Mouse (Mus musculus): ENCODE measurements around the gene Cyp3a13. TPM values are rescaled to one million over a fixed set of nuclear protein-coding genes. Genes with fewer than 3 reads are reported as not detected.
"Not testable (repeated sequence)": the region's sequence is repeated elsewhere in the genome, so short reads cannot be mapped to it uniquely, and the experiment has no call there.

The Cyp3a13 gene
- polyA plus RNA-seq, 1 experiment from 2014 or later, result not detected

- Histone ChIP-seq H3K9me3 (no peaks in the 10 kb centered on the region), H3K4me3 (no peak overlapping the region), H3K27me3 (replicated peaks) (no peaks in the 10 kb centered on the region), H3K4me1 (no peaks in the 10 kb centered on the region), H3K27ac (no peak overlapping the region), H3K36me3 (no peaks in the 10 kb centered on the region), H3K9ac (no peak overlapping the region), H3K4me2 (replicated peaks) (no peak overlapping the region)
- no peak for ATAC-seq (ENCODE audit: low FRiP score, low read depth)
These were observed 6.9 kb downstream of the Cyp3a13 start for GRCm38 (mm10) chr5:137914508-137914907.

- H3K4me1 ChIP-seq, result no peaks in the 10 kb centered on the region
- no peak overlapping the region for H3K4me2 ChIP-seq (replicated peaks)
- no peak overlapping the region for H3K9ac ChIP-seq
- ATAC-seq (ENCODE audit: low FRiP score, low read depth), result no peak
- no peaks in the 10 kb centered on the region for H3K9me3 ChIP-seq
- H3K27ac ChIP-seq, result no peak overlapping the region
- no peak overlapping the region for H3K4me3 ChIP-seq
- H3K36me3 ChIP-seq, result no peaks in the 10 kb centered on the region
- WGBS, result 84% methylated on average over 3 of the region's 3 CpGs
- no peaks in the 10 kb centered on the region for H3K27me3 ChIP-seq (replicated peaks)
These were observed 11.7 kb downstream of the Cyp3a13 start for GRCm38 (mm10) chr5:137909564-137910262.

DNA sequence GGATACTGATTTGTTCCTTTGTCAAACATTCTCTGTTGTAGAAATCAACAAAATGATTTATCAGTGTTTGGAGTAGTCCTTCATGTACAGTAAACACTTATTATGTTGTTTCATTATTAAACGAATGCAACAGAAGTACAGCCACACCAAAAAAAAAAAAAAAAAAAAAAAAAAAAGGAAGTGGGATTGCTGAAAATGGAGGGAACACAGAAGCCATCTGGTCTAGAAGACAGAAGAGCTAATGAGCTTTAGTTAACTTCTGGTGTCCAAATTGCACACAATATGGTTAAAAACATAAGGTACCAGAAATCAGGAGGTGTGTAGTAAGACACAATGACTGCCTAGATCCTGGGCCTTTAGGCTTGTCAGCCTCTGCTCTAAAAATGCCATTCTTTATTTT lies 23.6 kb downstream of the Cyp3a13 start:
- H3K27ac ChIP-seq, result no peak overlapping the region
- H3K4me3 ChIP-seq, result no peak overlapping the region
- ATAC-seq (ENCODE audit: low FRiP score, low read depth), result no peak
- H3K9me3 ChIP-seq, result no peaks in the 10 kb centered on the region
- 88% methylated on average over 1 of the region's 1 CpGs for WGBS
- no peak overlapping the region for H3K4me2 ChIP-seq (replicated peaks)
- H3K4me1 ChIP-seq, result no peaks in the 10 kb centered on the region
- no peaks in the 10 kb centered on the region for H3K27me3 ChIP-seq (replicated peaks)
- H3K9ac ChIP-seq, result no peak overlapping the region
- H3K36me3 ChIP-seq, result no peaks in the 10 kb centered on the region

GRCm38 (mm10) chr5:137892954-137893353 lies 28.5 kb downstream of the Cyp3a13 start:
- H3K4me1 ChIP-seq, result no peaks in the 10 kb centered on the region
- no peak overlapping the region for H3K4me2 ChIP-seq (replicated peaks)
- H3K27ac ChIP-seq, result no peak overlapping the region
- H3K27me3 ChIP-seq (replicated peaks), result no peaks in the 10 kb centered on the region
- no peak overlapping the region for H3K9ac ChIP-seq
- H3K9me3 ChIP-seq, result no peaks in the 10 kb centered on the region
- 57% methylated on average over 1 of the region's 1 CpGs for WGBS
- H3K36me3 ChIP-seq, result no peaks in the 10 kb centered on the region
- H3K4me3 ChIP-seq, result no peak overlapping the region
- ATAC-seq (ENCODE audit: low FRiP score, low read depth), result no peak

DNA sequence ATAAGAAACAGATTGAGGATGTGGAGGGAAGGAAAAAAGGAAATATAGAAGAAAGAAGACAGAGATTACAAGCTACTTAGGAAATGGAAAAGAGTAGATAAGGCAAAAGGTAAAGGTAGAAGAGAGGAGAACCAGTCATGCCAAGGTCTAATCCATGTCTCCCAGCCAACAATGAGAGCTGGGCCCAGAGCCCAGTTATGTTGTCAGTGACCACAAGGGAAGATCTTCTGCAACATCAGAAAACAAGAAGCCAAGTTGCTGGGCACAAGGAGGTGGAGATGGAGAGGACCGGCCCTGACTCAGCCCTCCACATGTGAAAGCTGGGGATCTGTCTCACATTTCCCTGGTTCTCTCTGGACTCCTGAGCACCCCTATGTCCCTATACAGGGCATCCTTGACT lies 33.8 kb downstream of the Cyp3a13 start:
- no peak overlapping the region for H3K4me2 ChIP-seq (replicated peaks)
- no peak overlapping the region for H3K9ac ChIP-seq
- H3K27me3 ChIP-seq (replicated peaks), result no peaks in the 10 kb centered on the region
- H3K4me3 ChIP-seq, result no peak overlapping the region
- no peak for ATAC-seq (ENCODE audit: low FRiP score, low read depth)
- H3K4me1 ChIP-seq, result no peaks in the 10 kb centered on the region
- no peaks in the 10 kb centered on the region for H3K36me3 ChIP-seq
- H3K27ac ChIP-seq, result no peak overlapping the region
- WGBS, result 96% methylated on average over 1 of the region's 1 CpGs
- no peaks in the 10 kb centered on the region for H3K9me3 ChIP-seq

- Histone ChIP-seq H3K27me3 (replicated peaks) (no peaks in the 10 kb centered on the region), H3K4me2 (replicated peaks) (no peak overlapping the region), H3K36me3 (no peaks in the 10 kb centered on the region), H3K9me3 (no peaks in the 10 kb centered on the region), H3K27ac (no peak overlapping the region), H3K4me3 (no peak overlapping the region), H3K4me1 (no peaks in the 10 kb centered on the region), H3K9ac (no peak overlapping the region)
- ATAC-seq (ENCODE audit: low FRiP score, low read depth), result no peak
- 16% methylated on average over 2 of the region's 2 CpGs for WGBS
These were observed 35.5 kb downstream of the Cyp3a13 start for GRCm38 (mm10) chr5:137885894-137886293.

GRCm38 (mm10) chr5:137883345-137883744 lies 38.1 kb downstream of the Cyp3a13 start:
- no peak overlapping the region for H3K4me3 ChIP-seq
- 86% methylated on average over 3 of the region's 3 CpGs for WGBS
- H3K9ac ChIP-seq, result no peak overlapping the region
- H3K4me2 ChIP-seq (replicated peaks), result no peak overlapping the region
- ATAC-seq (ENCODE audit: low FRiP score, low read depth), result no peak
- H3K36me3 ChIP-seq, result no peaks in the 10 kb centered on the region
- H3K27ac ChIP-seq, result no peak overlapping the region
- no peaks in the 10 kb centered on the region for H3K27me3 ChIP-seq (replicated peaks)
- H3K4me1 ChIP-seq, result no peaks in the 10 kb centered on the region
- no peaks in the 10 kb centered on the region for H3K9me3 ChIP-seq

DNA sequence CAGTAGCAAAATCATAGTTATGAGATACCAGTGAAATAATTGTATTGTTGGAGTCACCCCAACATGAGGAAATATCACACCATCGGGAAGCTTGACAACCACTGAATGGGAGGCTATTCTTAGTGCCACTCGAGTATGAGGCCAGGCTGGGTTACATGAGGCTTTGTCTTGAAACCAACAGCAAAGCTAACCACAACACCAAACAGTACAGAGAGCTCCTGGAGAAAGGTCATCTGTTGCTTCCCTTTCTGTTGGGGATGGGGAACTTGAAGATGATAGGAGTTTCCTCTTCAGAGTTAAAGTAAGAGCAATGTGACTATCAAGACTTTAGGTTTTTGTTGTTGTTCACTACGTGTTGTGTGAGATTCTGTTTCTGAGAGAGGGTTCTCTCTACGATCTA lies 38.5 kb downstream of the Cyp3a13 start:
- Histone ChIP-seq H3K27me3 (replicated peaks) (no peaks in the 10 kb centered on the region), H3K4me1 (no peaks in the 10 kb centered on the region), H3K4me3 (no peak overlapping the region), H3K27ac (no peak overlapping the region), H3K36me3 (no peaks in the 10 kb centered on the region), H3K9ac (no peak overlapping the region), H3K9me3 (no peaks in the 10 kb centered on the region), H3K4me2 (replicated peaks) (no peak overlapping the region)
- 78% methylated on average over 4 of the region's 4 CpGs for WGBS
- ATAC-seq (ENCODE audit: low FRiP score, low read depth), result no peak

DNA sequence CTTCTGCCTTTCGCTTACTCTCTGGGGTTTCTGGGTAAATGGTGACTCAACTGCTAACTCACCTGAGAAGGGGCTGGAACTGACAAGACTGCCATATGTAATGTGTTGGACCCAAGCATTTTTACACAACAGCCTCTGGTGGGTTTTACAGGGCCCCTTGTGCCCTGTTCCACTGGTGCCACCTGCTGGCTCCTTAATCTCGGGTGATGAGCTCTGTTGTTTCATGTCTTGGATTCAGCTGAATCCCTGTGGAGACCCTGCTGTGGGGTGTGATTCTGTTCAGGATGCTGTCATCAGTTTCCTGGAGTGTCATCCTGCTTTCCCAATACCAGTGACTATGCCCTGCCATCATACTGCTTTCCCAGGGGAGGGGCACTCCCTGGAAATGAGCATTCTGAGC lies 43.6 kb downstream of the Cyp3a13 start:
- no peaks in the 10 kb centered on the region for H3K9me3 ChIP-seq
- H3K9ac ChIP-seq, result no peak overlapping the region
- H3K27me3 ChIP-seq (replicated peaks), result no peaks in the 10 kb centered on the region
- no peaks in the 10 kb centered on the region for H3K36me3 ChIP-seq
- 51% methylated on average over 2 of the region's 2 CpGs for WGBS
- ATAC-seq (ENCODE audit: low FRiP score, low read depth), result no peak
- H3K4me3 ChIP-seq, result no peak overlapping the region
- H3K4me1 ChIP-seq, result no peaks in the 10 kb centered on the region
- no peak overlapping the region for H3K27ac ChIP-seq
- H3K4me2 ChIP-seq (replicated peaks), result no peak overlapping the region

DNA sequence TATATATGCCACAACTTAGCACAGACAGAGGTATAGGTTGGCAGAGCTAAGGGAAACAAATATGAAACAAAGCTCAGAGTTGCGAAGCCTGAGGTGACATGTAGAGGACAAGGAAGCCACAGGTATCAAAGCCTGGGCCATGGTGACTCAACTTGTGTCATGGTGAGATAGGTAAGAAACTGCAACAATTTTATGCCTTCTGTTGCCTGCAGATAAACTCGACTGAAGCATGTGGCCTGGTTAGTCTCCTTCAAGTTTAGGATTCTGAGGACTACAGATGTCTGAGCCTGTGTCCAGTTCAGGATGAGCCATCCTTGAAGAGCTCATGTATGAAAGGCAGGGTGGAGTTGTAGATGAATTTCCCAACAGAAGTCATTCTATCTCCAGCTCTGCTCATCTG lies 46.4 kb downstream of the Cyp3a13 start:
- Histone ChIP-seq H3K4me3 (no peak overlapping the region), H3K9me3 (no peaks in the 10 kb centered on the region), H3K27ac (no peak overlapping the region), H3K36me3 (no peaks in the 10 kb centered on the region), H3K4me2 (replicated peaks) (no peak overlapping the region), H3K27me3 (replicated peaks) (no peaks in the 10 kb centered on the region), H3K4me1 (no peaks in the 10 kb centered on the region), H3K9ac (no peak overlapping the region)
- 86% methylated on average over 2 of the region's 2 CpGs for WGBS
- no peak for ATAC-seq (ENCODE audit: low FRiP score, low read depth)

DNA sequence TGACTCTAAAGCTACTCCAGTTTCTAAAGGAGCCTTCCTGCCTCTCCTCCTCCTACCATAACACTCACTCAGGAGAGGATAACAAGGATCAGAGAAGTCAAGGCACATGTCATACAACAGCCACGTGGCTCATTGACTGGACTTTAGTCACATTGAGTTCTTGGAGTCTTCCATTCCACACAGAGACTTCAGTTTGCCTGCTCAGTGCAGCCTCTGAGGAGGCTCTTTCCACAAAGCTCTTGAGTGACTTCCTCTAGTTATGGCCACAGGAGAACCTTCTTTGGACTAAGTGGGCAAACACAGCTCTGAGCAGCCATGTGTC lies 49.1 kb downstream of the Cyp3a13 start:
- not testable (repeated sequence) for H3K27me3 ChIP-seq (replicated peaks); H3K36me3 ChIP-seq; H3K4me3 ChIP-seq; H3K4me2 ChIP-seq (replicated peaks); H3K27ac ChIP-seq; ATAC-seq (ENCODE audit: low FRiP score, low read depth); H3K9ac ChIP-seq; H3K9me3 ChIP-seq; H3K4me1 ChIP-seq
- 32% methylated on average over 1 of the region's 1 CpGs for WGBS

- not testable (repeated sequence) for H3K27me3 ChIP-seq (replicated peaks); H3K27ac ChIP-seq; H3K4me1 ChIP-seq; H3K9me3 ChIP-seq; H3K9ac ChIP-seq; H3K4me3 ChIP-seq; H3K36me3 ChIP-seq; H3K4me2 ChIP-seq (replicated peaks); ATAC-seq (ENCODE audit: low FRiP score, low read depth)
- 71% methylated on average over 3 of the region's 3 CpGs for WGBS
These were observed 49.6 kb downstream of the Cyp3a13 start, which contains the start of gene Pilrb2 for GRCm38 (mm10) chr5:137871644-137872380. TSS of gene Pilrb2 (minus strand) at chr5:137871815.

DNA sequence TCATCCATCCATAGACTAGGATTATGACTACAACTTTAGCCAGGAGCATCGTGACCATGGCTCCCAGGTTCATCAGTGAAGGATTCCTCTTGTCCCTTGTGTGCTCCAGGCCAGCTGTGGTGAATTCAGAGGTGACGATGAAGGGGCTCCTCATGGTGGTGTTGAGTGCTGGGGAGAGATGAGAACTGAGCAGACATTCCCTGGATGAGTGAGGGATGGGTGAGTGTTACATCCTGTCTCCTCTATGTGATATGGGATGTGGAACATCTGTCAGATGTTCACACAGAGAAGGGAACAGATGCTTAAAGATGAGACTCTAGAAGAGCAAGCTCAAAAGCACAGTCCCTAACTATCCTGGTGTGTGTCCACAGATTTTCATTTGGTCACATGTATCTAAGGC lies 52.8 kb downstream of the Cyp3a13 start:
- not testable (repeated sequence) for H3K4me3 ChIP-seq; H3K36me3 ChIP-seq; H3K27me3 ChIP-seq (replicated peaks); H3K4me2 ChIP-seq (replicated peaks); ATAC-seq (ENCODE audit: low FRiP score, low read depth); H3K4me1 ChIP-seq; H3K9ac ChIP-seq; H3K9me3 ChIP-seq; H3K27ac ChIP-seq
- WGBS, result 76% methylated on average over 2 of the region's 2 CpGs

Data from neural tube, embryonic 12.5 days (tissue).